Mouse (Mus musculus) cerebellum, postnatal 10 days (tissue): ENCODE data around the gene Hcrtr1.

ENCODE experiments used
- DNase-seq, 2 experiments: peaks; one replicate each; pipeline ENCODE4 v3.0.0; 2021; ENCODE audit warnings: mixed read lengths in 2 of 2

The Hcrtr1 gene

GRCm38 (mm10) chr4:130139214-130139492 is at the start of gene Hcrtr1:
Hcrtr1 (minus strand) TSS chr4:130139359.
- DNase-seq: no peak

GRCm38 (mm10) chr4:130188806-130189297 is 49.7 kb upstream of the Hcrtr1 start:
- DNase-seq: peak; percentile 94

- peak in 1 of 2 experiments; percentile 6 for DNase-seq
Measured at GRCm38 (mm10) chr4:130186891-130187290, 47.7 kb upstream of the Hcrtr1 start.

GRCm38 (mm10) chr4:130186450-130186849 is 47.3 kb upstream of the Hcrtr1 start:
- peak in 1 of 2 experiments; percentile 10 for DNase-seq

- peak; percentile 85 to 89 for DNase-seq
Measured at GRCm38 (mm10) chr4:130183879-130184278, 44.7 kb upstream of the Hcrtr1 start.

- DNase-seq: peak in 1 of 2 experiments; percentile 29
Measured at GRCm38 (mm10) chr4:130183023-130183422, 43.9 kb upstream of the Hcrtr1 start.

GRCm38 (mm10) chr4:130181886-130182285 is 42.7 kb upstream of the Hcrtr1 start:
- peak; percentile 48 to 54 for DNase-seq

GRCm38 (mm10) chr4:130180909-130181602 is 41.9 kb upstream of the Hcrtr1 start:
- no peak for DNase-seq

GRCm38 (mm10) chr4:130179876-130180275 is 40.7 kb upstream of the Hcrtr1 start:
- DNase-seq: no peak

GRCm38 (mm10) chr4:130177536-130177935 is 38.4 kb upstream of the Hcrtr1 start:
- no peak for DNase-seq

- DNase-seq: no peak
Measured at GRCm38 (mm10) chr4:130177087-130177486, 37.9 kb upstream of the Hcrtr1 start.

- DNase-seq: no peak
Measured at GRCm38 (mm10) chr4:130176156-130176720, 37.1 kb upstream of the Hcrtr1 start.

GRCm38 (mm10) chr4:130175072-130175711 is 36.0 kb upstream of the Hcrtr1 start, which contains the start of gene Tinagl1:
Tinagl1 (minus strand) TSS chr4:130175122.
- DNase-seq: peak in 1 of 2 experiments; percentile 36

GRCm38 (mm10) chr4:130174335-130175031 is 35.3 kb upstream of the Hcrtr1 start:
- no peak for DNase-seq

GRCm38 (mm10) chr4:130173911-130174311 is 34.8 kb upstream of the Hcrtr1 start:
- DNase-seq: peak in 1 of 2 experiments; percentile 55

- DNase-seq: no peak
Measured at GRCm38 (mm10) chr4:130173060-130173822, 34.1 kb upstream of the Hcrtr1 start.

GRCm38 (mm10) chr4:130171951-130172765 is 33.0 kb upstream of the Hcrtr1 start:
- no peak for DNase-seq

- no peak for DNase-seq
Measured at GRCm38 (mm10) chr4:130170362-130170761, 31.2 kb upstream of the Hcrtr1 start.

- DNase-seq: no peak
Measured at GRCm38 (mm10) chr4:130169411-130169971, 30.3 kb upstream of the Hcrtr1 start.

GRCm38 (mm10) chr4:130168280-130169183 is 29.4 kb upstream of the Hcrtr1 start:
- DNase-seq: peak; percentile 57 to 66
